Mouse (Mus musculus) lung, postnatal 10 days (tissue): ENCODE measurements around the gene Phactr4.
A peak's percentile ranks its signal among the peaks of the same experiment; 100 is the strongest.

Experiments used
- DNase-seq: peaks from one replicate; pipeline ENCODE4 v3.0.0; 2021

Phactr4 gene

GRCm38 (mm10) chr4:132409587-132410229 is 12.6 kb downstream of the Phactr4 start:
- DNase-seq: no peak

- no peak for DNase-seq
Measured at GRCm38 (mm10) chr4:132406393-132407189, 15.7 kb downstream of the Phactr4 start.

GRCm38 (mm10) chr4:132404588-132404987 is 17.7 kb downstream of the Phactr4 start:
- no peak for DNase-seq

- DNase-seq: no peak
Measured at GRCm38 (mm10) chr4:132403063-132403660, 19.1 kb downstream of the Phactr4 start.

GRCm38 (mm10) chr4:132401016-132401415 is 21.3 kb downstream of the Phactr4 start:
- DNase-seq: no peak

GRCm38 (mm10) chr4:132398863-132399262 is 23.4 kb downstream of the Phactr4 start:
- DNase-seq: peak; percentile 31

GRCm38 (mm10) chr4:132398045-132398774 is 24.1 kb downstream of the Phactr4 start:
- peak; percentile 93 for DNase-seq

- DNase-seq: no peak
Measured at GRCm38 (mm10) chr4:132397120-132397519, 25.2 kb downstream of the Phactr4 start.

GRCm38 (mm10) chr4:132396251-132396650 is 26.0 kb downstream of the Phactr4 start:
- no peak for DNase-seq

- no peak for DNase-seq
Measured at GRCm38 (mm10) chr4:132391063-132391740, 31.1 kb downstream of the Phactr4 start.

- DNase-seq: no peak
Measured at GRCm38 (mm10) chr4:132389302-132389701, 33.0 kb downstream of the Phactr4 start.

GRCm38 (mm10) chr4:132387617-132388016 is 34.7 kb downstream of the Phactr4 start:
- DNase-seq: peak; percentile 34

GRCm38 (mm10) chr4:132386846-132387245 is 35.4 kb downstream of the Phactr4 start:
- DNase-seq: no peak

GRCm38 (mm10) chr4:132385771-132386410 is 36.4 kb downstream of the Phactr4 start:
- no peak for DNase-seq

GRCm38 (mm10) chr4:132383455-132383854 is 38.8 kb downstream of the Phactr4 start:
- DNase-seq: no peak

- DNase-seq: no peak
Measured at GRCm38 (mm10) chr4:132382296-132382695, 40.0 kb downstream of the Phactr4 start.

- DNase-seq: no peak
Measured at GRCm38 (mm10) chr4:132380965-132381616, 41.2 kb downstream of the Phactr4 start.

- no peak for DNase-seq
Measured at GRCm38 (mm10) chr4:132373820-132374219, 48.5 kb downstream of the Phactr4 start.

- DNase-seq: peak; percentile 63
Measured at GRCm38 (mm10) chr4:132369953-132370750, 52.1 kb downstream of the Phactr4 start.

- no peak for DNase-seq
Measured at GRCm38 (mm10) chr4:132367480-132368201, 54.6 kb downstream of the Phactr4 start.
